Mouse (Mus musculus): ENCODE measurements around the gene Ceacam15.

Gene Ceacam15

GRCm38 (mm10) chr7:16629598-16630296 is 45.8 kb downstream of the Ceacam15 start:
- DNase-seq (ENCODE audit: low spot score in 2 of 2) = peak in 1 of 2 experiments; percentile 15

GRCm38 (mm10) chr7:16628096-16628771 is 47.3 kb downstream of the Ceacam15 start:
- peak in 1 of 2 experiments; percentile 27 for DNase-seq (ENCODE audit: low spot score in 2 of 2)

- DNase-seq (ENCODE audit: low spot score in 2 of 2) = no peak
These were observed 51.8 kb downstream of the Ceacam15 start for GRCm38 (mm10) chr7:16623687-16624086.

GRCm38 (mm10) chr7:16623131-16623530 is 52.4 kb downstream of the Ceacam15 start:
- DNase-seq (ENCODE audit: low spot score in 2 of 2) = no peak
